Mouse (Mus musculus) cerebral cortex, adult 2 months (tissue): ENCODE results near the gene Slc10a4.

Experiments
- WGBS: fragments of 180-500 bp; shearing (Covaris S2); methylation state at CpG from one replicate; pipeline ENCODE4 v1.1.7; 2018; 5-methylcytosine and 5-hydroxymethylcytosine counted together

Slc10a4 gene

DNA sequence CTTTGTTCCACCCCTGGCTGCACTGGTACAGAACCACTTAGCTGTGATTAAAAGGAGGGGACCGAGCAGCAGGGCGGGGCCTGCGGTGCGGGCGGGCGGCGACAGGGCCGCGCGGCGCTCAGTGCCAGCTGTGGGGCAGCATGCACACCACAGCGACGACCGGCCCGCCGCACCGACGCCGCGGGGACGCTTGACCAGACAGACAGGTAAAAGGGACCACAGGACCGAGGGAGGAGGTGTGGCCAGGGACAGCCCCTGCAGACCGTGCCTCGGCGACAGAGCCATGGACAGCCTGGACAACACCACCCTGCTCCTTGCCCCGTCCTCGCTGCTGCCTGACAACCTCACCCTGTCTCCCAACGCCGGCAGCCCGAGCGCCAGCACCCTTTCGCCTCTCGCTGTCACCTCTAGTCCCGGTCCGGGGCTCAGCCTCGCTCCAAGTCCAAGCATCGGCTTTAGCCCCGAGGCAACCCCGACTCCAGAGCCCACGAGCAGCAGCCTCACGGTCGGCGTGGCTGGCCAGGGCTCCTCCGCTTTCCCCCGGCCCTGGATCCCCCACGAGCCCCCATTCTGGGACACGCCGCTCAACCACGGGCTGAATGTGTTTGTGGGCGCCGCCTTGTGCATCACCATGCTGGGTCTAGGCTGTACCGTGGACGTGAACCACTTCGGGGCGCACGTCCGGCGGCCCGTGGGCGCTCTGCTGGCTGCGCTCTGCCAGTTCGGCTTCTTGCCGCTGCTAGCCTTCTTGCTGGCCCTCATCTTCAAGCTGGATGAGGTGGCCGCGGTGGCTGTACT lies at the start of gene Slc10a4:
Gene Slc10a4, plus strand, starts transcription at position 100 of the 798 bp plus-strand sequence.
- 12% methylated on average over 65 of the region's 65 CpGs for WGBS

DNA sequence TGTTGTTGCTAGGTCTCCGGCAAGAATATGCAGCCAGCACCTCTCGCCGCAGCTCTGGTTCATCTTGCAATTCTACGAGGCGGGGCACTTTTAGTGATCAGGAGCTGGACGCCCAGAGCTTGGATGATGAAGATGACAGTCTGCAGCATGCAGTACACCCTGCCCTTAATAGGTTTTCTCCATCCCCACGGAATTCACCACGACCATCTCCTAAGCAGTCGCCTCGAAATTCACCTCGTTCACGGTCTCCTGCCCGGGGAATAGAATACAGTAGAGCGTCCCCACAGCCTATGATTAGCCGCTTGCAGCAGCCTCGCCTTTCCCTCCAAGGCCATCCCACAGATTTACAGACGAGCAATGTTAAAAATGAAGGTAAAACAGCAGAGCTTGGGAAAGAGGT lies 49.4 kb upstream of the Slc10a4 start:
- 89% methylated on average over 17 of the region's 17 CpGs for WGBS

DNA sequence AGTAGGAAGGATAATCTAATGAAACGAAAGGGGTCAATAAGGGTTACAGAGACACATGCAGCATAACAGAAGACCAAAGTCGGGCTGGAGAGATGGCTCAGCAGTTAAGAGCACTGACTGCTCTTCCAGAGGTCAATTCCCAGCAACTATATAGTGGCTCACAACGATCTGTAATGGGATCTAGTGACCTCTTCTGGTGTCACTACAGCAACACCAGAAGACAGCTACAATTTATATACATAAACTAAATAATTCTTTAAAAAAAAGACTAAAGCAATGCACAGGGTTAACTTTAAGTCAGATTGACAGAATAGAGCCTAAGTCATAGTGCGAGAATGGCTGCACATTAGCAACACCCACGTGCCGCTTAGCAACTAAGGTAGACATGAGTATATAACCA lies 46.6 kb upstream of the Slc10a4 start:
- WGBS: 86% methylated on average over 6 of the region's 6 CpGs

DNA sequence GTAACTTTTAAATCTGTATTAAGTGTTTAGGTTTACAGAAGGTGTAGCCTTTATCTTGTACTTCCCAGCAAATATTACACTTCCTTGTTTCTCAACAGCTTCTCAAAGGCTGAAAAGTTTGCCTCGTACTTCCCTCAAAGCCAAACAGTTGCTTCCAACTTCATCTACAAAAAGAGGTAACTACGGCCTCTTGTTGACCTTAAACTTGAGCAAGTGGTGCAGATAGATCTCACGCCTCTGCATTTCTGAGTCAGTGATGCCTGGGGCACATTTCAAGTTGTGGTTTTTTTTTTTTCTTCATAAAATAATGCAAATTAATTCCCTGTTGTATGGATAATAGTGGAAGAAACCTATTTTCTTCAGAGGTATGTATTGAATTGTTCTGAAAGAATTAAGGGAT lies 41.0 kb upstream of the Slc10a4 start:
- WGBS: 74% methylated on average over 3 of the region's 3 CpGs

DNA sequence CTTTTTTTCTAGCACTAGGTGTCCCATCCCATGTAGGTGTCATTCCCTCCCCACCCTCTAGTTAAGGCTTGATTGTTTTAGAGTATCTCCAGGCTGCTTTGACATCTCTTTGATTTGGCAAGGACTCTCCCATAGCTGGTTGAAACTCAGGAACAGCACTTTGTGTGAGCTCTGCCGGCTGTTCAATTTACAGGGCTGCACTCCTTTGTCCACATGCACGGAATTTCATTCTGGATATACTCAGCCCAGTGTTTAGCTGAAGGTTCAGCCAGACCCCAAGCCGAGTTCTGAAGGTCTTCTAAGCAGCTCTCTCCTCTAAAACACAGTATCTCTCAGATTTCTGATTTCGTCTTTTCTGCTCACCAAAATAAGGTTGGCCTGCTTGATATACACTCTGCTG lies 34.2 kb upstream of the Slc10a4 start:
- 66% methylated on average over 4 of the region's 4 CpGs for WGBS

DNA sequence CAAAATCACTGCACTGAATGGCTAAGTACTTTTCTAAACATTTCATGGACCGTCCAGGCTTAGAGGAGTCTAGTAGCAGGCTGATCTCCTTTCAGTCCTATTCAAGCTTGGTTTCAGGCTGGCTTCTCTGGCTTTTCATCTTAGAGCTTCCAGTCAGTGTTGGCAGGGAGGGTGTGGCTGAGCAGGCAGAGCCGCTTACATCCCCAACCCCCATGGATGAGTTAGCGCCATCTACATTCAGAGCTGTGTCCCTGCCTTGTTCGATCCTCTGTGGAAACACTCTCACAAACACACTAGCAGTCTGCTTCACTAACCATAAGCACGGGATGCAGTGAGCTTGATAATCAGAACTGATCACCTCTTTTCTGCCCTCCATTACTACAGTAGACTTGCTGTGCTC lies 33.7 kb upstream of the Slc10a4 start:
- 45% methylated on average over 5 of the region's 5 CpGs for WGBS

DNA sequence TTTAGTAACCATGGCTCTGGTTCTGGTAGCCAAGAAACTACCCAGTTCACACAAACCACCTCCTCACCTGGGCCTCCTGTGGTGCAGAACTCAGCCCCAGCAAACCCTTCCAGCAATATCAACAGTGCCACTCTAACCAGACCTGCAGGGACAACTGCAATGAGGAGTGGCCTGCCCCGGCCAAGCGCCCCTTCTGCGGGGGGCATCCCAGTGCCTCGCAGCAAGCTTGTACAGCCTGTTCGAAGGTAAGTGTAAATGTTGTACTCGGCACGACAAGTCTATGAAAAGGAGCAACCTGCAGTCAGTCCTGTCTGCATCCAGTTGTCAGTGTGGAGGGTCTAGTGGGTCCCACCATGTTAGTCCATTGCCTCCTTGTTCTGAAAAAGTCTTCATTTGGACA lies 32.1 kb upstream of the Slc10a4 start, which contains the start of gene Gm10135:
Gene Gm10135, minus strand, starts transcription at position 101 of the 400 bp plus-strand sequence.
- WGBS: 96% methylated on average over 7 of the region's 7 CpGs

DNA sequence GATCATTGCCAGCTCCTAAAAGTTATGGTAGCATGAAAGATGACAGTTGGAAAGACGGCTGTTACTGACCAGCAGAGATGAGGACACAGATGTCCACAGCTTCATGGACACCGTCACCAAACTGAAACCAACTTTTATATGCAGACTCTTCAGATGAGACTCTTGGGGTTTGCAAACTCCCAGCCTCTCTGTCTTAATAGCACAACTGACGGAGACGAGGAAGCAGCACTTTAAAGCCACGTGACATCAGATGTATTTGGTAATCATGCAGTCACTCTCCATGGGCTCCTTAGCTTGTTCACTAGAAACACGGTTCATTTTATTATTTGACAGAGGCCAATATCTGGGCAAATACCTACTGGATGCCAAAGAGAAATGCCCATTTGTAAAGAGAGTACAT lies 30.7 kb upstream of the Slc10a4 start:
- 89% methylated on average over 6 of the region's 6 CpGs for WGBS

DNA sequence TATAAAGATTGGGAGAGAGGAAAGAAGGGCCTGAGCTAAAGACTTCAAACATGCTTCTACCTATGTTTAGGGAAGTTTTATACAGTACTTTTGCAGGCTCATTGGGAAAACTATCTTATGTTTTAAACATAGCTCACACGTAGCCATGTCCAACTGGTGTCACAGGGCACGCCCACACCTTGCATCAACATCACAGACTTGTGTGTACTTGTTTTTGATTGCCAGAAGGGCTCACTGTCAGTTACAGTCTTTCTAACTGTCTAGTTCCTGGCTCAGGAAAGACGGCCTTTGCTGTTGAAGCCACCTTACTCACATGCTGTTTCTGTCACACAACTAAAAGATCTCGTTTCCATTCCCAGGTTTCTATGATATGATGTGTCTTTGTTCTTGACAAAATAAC lies 30.1 kb upstream of the Slc10a4 start:
- WGBS: 84% methylated on average over 4 of the region's 4 CpGs

DNA sequence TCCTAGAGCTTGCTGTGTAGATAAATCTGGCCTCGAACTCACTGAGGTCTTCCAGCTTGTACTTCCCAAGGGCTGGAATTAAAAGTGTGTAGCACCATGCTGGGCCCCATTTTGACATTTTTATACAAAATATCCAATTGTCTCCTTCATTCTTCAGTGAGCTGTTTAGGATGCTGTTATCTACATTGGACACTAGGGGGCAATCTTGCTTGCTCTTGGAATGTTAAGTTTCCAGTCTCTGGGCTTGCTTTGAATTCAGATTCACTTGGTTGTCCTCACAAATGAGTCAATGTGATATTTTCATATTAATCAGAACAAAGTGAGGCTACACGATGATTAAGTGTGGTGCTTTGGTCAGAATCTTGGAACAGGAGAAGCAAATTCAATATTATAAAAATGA lies 22.6 kb upstream of the Slc10a4 start:
- WGBS: 12% methylated on average over 2 of the region's 2 CpGs

DNA sequence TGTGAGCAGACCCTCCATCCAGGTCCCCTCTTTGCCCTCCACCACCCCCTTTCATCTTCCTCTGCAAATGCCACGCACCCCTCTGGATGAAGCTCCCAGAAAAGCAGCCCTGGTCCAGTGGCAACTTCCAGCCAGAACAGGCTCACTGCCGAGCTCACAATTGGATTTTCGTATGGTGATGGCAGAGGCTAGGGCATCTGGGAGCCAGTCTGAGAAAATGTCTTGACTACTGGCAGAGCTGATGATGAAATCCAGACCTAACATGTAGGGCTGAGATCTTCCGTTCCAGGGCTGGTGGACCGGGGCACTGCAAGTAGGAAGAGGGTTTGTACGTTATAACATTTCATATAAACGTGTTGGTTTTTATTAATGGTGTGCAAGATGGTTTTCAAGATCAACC lies 18.9 kb upstream of the Slc10a4 start:
- 95% methylated on average over 7 of the region's 7 CpGs for WGBS

DNA sequence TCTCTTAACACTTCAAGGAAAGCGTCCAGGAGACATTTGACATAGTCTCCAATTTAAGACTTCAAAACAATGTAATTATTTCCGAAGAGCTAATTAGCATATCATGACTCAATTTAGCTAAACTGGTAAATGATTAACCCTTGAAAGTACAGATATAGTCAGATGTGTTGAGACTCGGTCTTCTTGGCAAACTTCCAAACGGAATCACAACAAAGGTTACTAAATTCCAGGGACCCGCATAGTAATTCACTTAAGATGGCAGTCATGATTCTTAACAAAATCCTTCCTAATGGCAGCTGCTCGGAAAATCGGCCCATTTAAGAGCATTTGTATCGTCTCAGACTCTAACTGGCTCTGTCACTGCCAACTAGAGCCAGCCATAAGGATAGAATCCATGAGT lies 16.9 kb upstream of the Slc10a4 start:
- 48% methylated on average over 8 of the region's 8 CpGs for WGBS

DNA sequence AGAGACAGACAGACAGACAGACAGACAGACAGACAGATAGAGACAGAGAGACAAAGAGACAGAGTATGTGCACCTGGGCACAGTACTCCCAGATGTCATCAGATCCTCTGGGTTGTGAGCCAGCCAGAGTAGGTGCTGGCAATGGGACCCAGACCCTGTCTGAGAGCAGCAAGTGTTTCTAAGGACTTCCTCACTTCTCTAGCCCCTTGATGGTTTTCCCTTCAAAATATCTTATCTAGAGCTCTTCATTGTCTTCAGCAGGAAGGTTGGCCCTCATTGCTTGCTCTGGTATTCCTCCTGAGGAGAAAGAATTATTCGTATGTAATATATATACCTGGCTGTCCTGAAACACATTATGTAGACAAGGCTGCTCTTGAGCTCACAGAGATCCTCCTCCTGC lies 14.2 kb upstream of the Slc10a4 start:
- WGBS: 84% methylated on average over 1 of the region's 1 CpGs

DNA sequence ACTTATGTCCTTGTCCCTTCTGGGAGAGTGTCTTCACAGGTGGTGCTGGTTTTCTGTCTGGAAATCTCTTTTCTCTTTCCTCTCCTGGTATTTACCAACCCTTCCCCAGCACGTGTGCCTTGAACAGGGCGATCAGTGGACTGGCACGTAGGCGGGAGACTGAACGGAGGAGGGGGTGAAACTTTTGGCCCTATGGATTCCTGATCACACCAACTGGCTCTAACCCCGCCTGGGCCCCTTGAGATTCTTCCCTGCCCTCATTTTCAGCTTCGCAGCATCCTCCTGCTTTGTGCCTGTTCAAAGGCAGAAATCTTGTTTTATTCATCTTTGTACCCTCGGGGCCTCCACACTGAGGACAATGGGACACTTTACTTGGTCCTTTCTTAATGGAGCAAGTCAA lies 12.3 kb upstream of the Slc10a4 start:
- WGBS: 76% methylated on average over 8 of the region's 8 CpGs

DNA sequence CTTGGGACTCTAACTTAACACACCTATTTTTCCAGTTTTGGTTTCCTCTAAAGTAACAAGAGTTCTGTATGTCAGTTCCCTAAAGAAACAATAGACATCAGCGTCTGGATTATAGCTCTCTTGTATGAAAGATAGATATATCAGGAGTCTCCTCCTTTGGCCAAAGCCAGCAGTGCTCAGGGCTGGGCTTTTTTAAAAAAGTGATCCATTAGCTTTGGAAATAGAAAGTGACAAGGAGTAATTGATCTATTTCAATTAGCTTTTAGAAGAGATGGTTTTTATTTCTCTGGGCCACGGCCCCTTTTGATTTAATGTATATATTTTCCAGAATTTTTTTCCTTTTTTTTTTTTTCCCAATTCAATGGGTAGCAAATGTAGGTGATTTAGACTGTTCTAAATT lies 11.8 kb upstream of the Slc10a4 start:
- 76% methylated on average over 2 of the region's 2 CpGs for WGBS

DNA sequence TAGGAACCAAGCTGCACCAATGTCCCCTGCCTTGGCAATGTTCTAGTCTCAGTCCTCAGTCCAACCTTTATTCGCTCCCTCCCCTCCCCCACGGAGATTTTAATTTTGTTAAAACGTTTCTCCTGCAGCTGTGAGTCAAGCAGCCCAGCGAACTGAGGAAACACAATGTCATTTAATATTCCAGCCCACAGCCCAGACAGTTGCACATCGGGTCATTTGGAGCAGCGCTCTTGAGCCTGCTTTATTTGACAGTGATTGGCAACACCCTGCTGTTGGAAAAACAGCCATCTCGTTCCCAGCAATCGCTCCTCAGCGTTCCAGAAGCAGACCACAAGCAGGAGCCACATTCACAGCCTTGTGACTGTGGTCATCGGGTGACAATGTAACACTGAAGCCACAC lies 11.3 kb upstream of the Slc10a4 start:
- 40% methylated on average over 10 of the region's 10 CpGs for WGBS

DNA sequence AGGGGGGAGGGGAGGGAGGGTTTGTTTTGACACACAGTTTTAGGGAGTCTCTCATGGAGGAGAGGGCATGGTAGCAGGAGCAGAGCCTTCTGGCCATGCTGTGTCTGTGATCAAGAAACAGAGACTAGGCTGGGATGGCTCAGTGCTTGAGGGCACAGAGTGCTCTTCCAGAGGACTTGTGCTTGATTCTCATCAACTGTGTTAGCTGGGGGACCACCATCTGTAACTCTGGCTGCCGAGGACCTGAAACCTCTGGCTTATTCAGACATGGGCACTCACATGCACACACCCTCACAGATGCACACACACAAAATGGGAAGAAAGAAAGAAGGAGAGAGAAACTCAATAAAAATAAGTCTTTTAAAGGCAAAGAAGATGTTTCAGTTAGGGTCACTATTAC lies 8.1 kb upstream of the Slc10a4 start:
- 79% methylated on average over 1 of the region's 1 CpGs for WGBS

DNA sequence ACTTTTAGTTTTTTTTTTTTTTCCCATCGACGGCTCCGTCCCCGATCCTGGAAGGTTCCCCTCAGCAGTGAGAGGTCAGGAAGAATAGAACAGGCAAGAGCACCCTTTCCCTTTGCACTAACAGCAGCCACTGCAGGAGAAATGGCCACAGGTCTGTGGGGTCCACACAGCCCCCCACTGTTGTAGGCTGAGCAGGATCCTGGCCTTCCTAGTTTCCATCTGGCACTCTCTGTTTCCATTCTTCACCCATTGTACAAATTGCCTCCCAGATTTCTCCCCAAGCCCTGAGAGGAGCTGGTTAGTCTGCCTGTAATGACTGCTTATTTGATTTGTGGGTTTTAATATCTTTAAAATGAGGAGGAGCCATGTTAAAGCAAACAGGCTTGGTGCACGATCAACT lies 2.6 kb upstream of the Slc10a4 start:
- WGBS: 91% methylated on average over 5 of the region's 5 CpGs

DNA sequence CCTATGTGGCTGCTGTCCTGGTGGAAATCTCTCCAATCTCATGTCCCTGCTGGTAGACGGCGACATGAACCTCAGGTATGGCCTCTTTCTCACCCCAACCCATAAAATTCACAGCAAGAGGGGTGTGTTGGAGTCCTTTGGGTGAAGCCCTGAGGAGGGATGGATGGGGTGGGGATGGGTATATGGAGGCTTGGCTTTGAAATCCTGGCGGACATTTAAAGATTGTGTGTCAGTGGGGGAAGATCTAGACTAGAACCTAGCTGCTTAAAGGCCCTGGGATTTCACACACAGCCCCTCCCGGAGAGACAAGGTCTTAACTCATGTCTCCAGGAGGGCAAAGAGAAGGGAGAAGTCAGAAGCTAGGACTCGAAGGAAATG lies 888 bp downstream of the Slc10a4 start:
- 57% methylated on average over 5 of the region's 5 CpGs for WGBS

DNA sequence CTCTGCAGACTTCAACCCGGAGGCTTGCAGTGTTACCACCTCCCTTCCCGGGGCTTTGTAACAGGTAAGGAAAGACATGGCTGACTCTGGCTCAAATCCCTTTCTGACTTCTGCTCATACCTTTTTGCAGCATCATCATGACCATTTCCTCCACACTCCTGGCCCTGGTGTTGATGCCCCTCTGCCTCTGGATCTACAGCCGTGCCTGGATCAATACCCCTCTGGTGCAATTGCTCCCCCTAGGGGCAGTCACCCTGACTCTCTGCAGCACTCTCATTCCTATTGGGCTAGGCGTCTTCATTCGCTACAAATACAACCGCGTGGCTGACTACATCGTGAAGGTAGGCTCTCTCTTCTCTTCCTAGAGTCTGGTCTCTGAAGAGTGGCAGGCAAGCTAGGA lies 1.5 kb downstream of the Slc10a4 start:
- WGBS: 56% methylated on average over 8 of the region's 8 CpGs

DNA sequence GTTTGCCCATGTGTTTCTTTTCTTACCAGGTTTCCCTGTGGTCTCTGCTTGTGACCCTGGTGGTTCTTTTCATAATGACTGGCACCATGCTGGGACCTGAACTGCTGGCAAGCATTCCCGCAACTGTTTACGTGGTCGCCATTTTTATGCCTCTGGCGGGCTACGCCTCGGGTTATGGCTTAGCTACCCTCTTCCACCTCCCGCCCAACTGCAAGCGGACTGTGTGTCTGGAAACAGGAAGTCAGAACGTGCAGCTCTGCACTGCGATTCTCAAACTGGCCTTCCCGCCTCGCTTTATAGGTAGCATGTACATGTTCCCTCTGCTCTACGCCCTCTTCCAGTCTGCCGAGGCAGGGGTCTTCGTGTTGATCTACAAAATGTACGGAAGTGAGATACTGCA lies 5.1 kb downstream of the Slc10a4 start:
- 91% methylated on average over 16 of the region's 16 CpGs for WGBS

DNA sequence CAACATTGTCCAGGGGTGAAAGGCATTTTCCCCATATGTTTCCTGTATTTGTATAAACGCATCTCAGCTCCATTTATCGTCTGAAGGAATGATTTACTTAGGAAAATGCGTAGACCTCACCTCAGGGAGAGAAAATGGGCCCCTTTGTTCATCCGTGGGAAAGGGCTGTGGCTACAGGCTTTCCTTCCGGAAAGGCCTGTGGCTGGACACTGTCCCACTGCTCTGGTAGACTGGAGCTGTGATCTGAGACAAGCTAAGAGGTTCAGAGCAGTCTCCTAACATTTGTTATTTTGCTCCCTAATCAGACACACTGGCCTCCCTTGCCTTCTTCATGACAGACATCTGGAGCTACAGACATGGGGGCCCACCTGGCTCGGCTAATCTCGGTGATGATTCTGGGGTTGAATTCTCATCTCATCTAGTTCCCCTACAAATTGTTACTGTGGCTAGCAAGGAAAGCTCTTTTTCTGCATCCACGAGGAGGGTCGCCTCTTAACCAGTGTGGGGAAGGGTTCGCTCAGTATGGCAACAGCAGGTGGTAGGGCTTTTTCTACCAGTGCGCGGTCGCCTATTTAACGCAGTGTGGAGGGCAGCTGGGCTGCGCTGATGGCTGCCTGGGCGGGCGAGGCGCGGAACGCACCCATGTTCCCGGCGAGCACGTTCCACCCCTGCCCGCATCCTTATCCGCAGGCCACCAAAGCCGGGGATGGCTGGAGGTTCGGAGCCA lies 6.4 kb downstream of the Slc10a4 start:
- WGBS: 31% methylated on average over 27 of the region's 27 CpGs

DNA sequence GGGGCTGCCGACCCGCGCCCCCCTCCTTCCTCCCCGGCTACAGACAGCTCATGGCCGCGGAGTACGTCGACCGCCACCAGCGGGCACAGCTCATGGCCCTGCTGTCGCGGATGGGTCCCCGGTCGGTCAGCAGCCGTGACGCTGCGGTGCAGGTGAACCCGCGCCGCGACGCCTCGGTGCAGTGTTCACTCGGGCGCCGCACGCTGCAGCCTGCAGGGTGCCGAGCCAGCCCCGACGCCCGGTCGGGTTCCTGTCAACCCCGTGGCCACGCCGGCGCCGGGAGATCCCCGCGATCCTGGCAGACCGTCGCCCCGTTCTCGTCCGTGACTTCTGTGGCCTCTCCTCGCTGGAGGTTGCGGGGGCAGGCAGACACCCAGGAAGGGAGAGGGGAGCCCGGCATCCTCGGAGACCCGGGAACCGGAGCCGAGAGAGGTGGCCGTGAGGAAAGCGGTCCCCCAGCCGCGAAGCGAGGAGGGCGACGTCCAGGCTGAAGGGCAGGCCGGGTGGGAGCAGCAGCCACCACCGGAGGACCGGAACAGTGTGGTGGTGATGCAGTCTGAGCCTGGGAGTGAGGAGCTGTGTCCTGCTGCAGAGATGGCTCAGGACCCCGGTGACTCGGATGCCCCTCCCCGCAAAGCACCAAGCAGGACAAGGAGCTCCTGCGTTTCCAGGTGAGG lies 7.1 kb downstream of the Slc10a4 start:
- 3% methylated on average over 64 of the region's 65 CpGs for WGBS
